Mouse (Mus musculus) liver, postnatal 0 days (tissue): ENCODE measurements around the gene Adcy6. TPM values are rescaled to one million over a fixed set of nuclear protein-coding genes. Genes with fewer than 3 reads are reported as not detected.
"Not testable (repeated sequence)": the region's sequence is repeated elsewhere in the genome, so short reads cannot be mapped to it uniquely, and the experiment has no call there.

Source experiments
- ATAC-seq: fragments of 200-750 bp; cut with Nextera tagmentation; 2 replicates; pipeline ENCODE4 v1.8.0; 2017; ENCODE audit warnings: mild to moderate bottlenecking, moderate library complexity
- DNase-seq: peaks from one replicate; pipeline ENCODE4 v3.0.0-alpha.2; 2016
- H3K27ac ChIP-seq: fragments of 300-500 bp; sonication (generic); 2 replicates; pipeline ENCODE4 v1.5.1; 2014; ENCODE audit warnings: antibody characterized with exemption, moderate library complexity, mild to moderate bottlenecking, low read depth
- H3K27me3 ChIP-seq: fragments of 300-500 bp; sonication (generic); 2 replicates; pipeline ENCODE4 v1.6.1; 2014; ENCODE audit warnings: low read length, control low read depth, mixed read lengths; ENCODE audit not compliant: insufficient read depth
- H3K36me3 ChIP-seq: fragments of 300-500 bp; sonication (generic); replicated peaks from 2 replicates; pipeline ENCODE4 v1.6.1; 2014; ENCODE audit warnings: mild to moderate bottlenecking, control low read depth, low read length, moderate library complexity, mixed read lengths; ENCODE audit not compliant: insufficient read depth
- H3K4me1 ChIP-seq: fragments of 300-500 bp; sonication (generic); 2 replicates; pipeline ENCODE4 v1.6.1; 2014; ENCODE audit warnings: antibody characterized with exemption, mild to moderate bottlenecking, control low read depth; ENCODE audit not compliant: insufficient read depth
- H3K4me2 ChIP-seq: fragments of 300-500 bp; sonication (generic); 2 replicates; pipeline ENCODE4 v1.6.1; 2014; ENCODE audit warnings: low read depth, mild to moderate bottlenecking, low read length, moderate library complexity, mixed read lengths
- H3K4me3 ChIP-seq: fragments of 300-500 bp; sonication (generic); 2 replicates; pipeline ENCODE4 v1.5.1; 2014; ENCODE audit warnings: low read depth, low read length
- H3K9ac ChIP-seq: fragments of 300-500 bp; sonication (generic); replicated peaks from 2 replicates; pipeline ENCODE4 v1.6.1; 2014; ENCODE audit warnings: mild to moderate bottlenecking, moderate library complexity
- H3K9me3 ChIP-seq: fragments of 300-500 bp; sonication (generic); 2 replicates; pipeline ENCODE4 v1.6.1; 2016; ENCODE audit warnings: mild to moderate bottlenecking, control low read depth, low read length, mixed read lengths
- CTCF ChIP-seq: sonication (generic); IDR thresholded peaks from 2 replicates; pipeline ENCODE4 v1.5.1; 2016; ENCODE audit warnings: antibody characterized with exemption, low read depth
- EP300 ChIP-seq: IDR thresholded peaks from 2 replicates; pipeline ENCODE4 v1.6.1; 2016; ENCODE audit warnings: antibody characterized with exemption, low read depth, mild to moderate bottlenecking
- WGBS: fragments of 180-500 bp; shearing (Covaris S2); extraction: QIAGEN DNeasy Blood & Tissue Kit; methylation state at CpG from one replicate; pipeline ENCODE4 v1.1.7; 2014; ENCODE audit not compliant: insufficient replicate concordance; 5-methylcytosine and 5-hydroxymethylcytosine counted together
- polyA plus RNA-seq: library from polyadenylated mRNA; unstranded; fragments of >200 nt; fragmentation: Nextera tagmentation; extraction: Ambion mirVana; gene quantifications from 2 replicates; pipeline ENCODE4 v1.2.1, GENCODE M21; 2015

Gene Adcy6
- polyA plus RNA-seq, 1 experiment from 2014 or later: 7.7 TPM

DNA sequence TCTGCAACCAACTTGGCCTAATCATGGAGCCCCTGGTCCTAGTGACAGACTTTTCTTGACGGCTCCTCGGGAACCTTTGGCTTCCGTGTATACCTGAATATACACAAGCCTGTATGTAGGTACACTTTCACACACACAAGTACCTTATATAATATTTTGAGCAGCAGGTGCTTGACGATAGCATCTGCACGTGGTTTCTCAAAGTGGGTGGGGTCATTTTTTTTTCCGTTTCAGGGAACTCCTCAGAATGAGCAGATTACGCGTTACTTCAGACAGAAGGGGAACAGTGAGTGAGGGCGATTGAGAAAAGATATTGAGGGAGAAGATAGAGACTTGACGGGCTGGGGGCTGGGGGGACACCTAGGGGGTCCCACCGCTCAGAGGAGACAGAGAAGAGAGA lies 22.1 kb downstream of the Adcy6 start:
- 55% methylated on average over 11 of the region's 11 CpGs for WGBS
- ATAC-seq (no peak), DNase-seq (peak; percentile 12)
- no peak for TF ChIP-seq CTCF
- TF ChIP-seq EP300: no peak
- no peak overlapping the region for H3K4me2 ChIP-seq
- peaks cover 17% of the 10 kb centered on the region; the same call in 1 of the 2 replicates for H3K4me1 ChIP-seq
- H3K9me3 ChIP-seq: no peaks in the 10 kb centered on the region
- H3K36me3 ChIP-seq: peaks cover 14% of the 10 kb centered on the region
- no peak overlapping the region for H3K27ac ChIP-seq
- no peak overlapping the region for H3K9ac ChIP-seq
- no peaks in the 10 kb centered on the region for H3K27me3 ChIP-seq
- H3K4me3 ChIP-seq: no peak overlapping the region

GRCm38 (mm10) chr15:98586141-98586540 lies 23.7 kb downstream of the Adcy6 start:
- TF ChIP-seq EP300: 0 out of 2 replicates have a peak, but pooled peaks have one; percentile 34
- not testable (repeated sequence) for H3K36me3 ChIP-seq, H3K4me2 ChIP-seq, H3K9me3 ChIP-seq, H3K4me3 ChIP-seq, H3K27me3 ChIP-seq, H3K9ac ChIP-seq
- peak; percentile 67 for DNase-seq
- Histone ChIP-seq H3K27ac (peak overlapping the region; percentile 37; the same call in 1 of the 2 replicates), H3K4me1 (peaks cover 17% of the 10 kb centered on the region; the same call in 1 of the 2 replicates)
- 45% methylated on average over 9 of the region's 9 CpGs for WGBS
- ATAC-seq: peak; percentile 73

GRCm38 (mm10) chr15:98585421-98585820 lies 24.5 kb downstream of the Adcy6 start:
- TF ChIP-seq CTCF: no peak
- no peak for TF ChIP-seq EP300
- whole genome bisulfite sequencing: 64% methylated on average over 7 of the region's 7 CpGs
- no peak overlapping the region; the same call in 1 of the 2 replicates for H3K9ac ChIP-seq
- peaks cover 2% of the 10 kb centered on the region; the same call in 1 of the 2 replicates for H3K36me3 ChIP-seq
- H3K9me3 ChIP-seq: no peaks in the 10 kb centered on the region
- H3K27me3 ChIP-seq: no peaks in the 10 kb centered on the region
- H3K4me1 ChIP-seq: peaks cover 17% of the 10 kb centered on the region; the same call in 1 of the 2 replicates
- no peak overlapping the region for H3K4me2 ChIP-seq
- DNase-seq (peak; percentile 12), ATAC-seq (no peak)
- H3K27ac ChIP-seq: peak overlapping the region; percentile 37; the same call in 1 of the 2 replicates
- no peak overlapping the region for H3K4me3 ChIP-seq

- DNase-seq (no peak), ATAC-seq (no peak)
- no peak overlapping the region for H3K4me3 ChIP-seq
- H3K9ac ChIP-seq: no peak overlapping the region
- no peak for TF ChIP-seq EP300
- TF ChIP-seq CTCF: no peak
- H3K9me3 ChIP-seq: no peaks in the 10 kb centered on the region
- H3K27me3 ChIP-seq: no peaks in the 10 kb centered on the region
- 82% methylated on average over 8 of the region's 8 CpGs for WGBS
- peaks cover 17% of the 10 kb centered on the region; the same call in 1 of the 2 replicates for H3K4me1 ChIP-seq
- H3K36me3 ChIP-seq: no peaks in the 10 kb centered on the region
- no peak overlapping the region for H3K27ac ChIP-seq
- H3K4me2 ChIP-seq: no peak overlapping the region
Observed at GRCm38 (mm10) chr15:98582996-98583395, 26.9 kb downstream of the Adcy6 start.

- Histone ChIP-seq H3K9me3 (no peaks in the 10 kb centered on the region), H3K36me3 (no peaks in the 10 kb centered on the region), H3K4me3 (no peak overlapping the region), H3K9ac (no peak overlapping the region), H3K27ac (no peak overlapping the region), H3K27me3 (no peaks in the 10 kb centered on the region), H3K4me1 (peaks cover 11% of the 10 kb centered on the region; the same call in 1 of the 2 replicates), H3K4me2 (no peak overlapping the region)
- TF ChIP-seq CTCF (no peak), EP300 (no peak)
- 72% methylated on average over 8 of the region's 8 CpGs for WGBS
- peak; percentile 35 for DNase-seq
- ATAC-seq: no peak
Observed at GRCm38 (mm10) chr15:98582410-98582809, 27.5 kb downstream of the Adcy6 start.

- Histone ChIP-seq H3K36me3 (no peaks in the 10 kb centered on the region), H3K4me3 (no peak overlapping the region), H3K27ac (no peak overlapping the region), H3K9me3 (no peaks in the 10 kb centered on the region), H3K27me3 (no peaks in the 10 kb centered on the region), H3K4me1 (0 out of 2 replicates have a peak, but pooled peaks cover 1% of the 10 kb centered on the region), H3K4me2 (no peak overlapping the region), H3K9ac (no peak overlapping the region)
- DNase-seq (peak; percentile 84), ATAC-seq (peak; percentile 81)
- 43% methylated on average over 5 of the region's 5 CpGs for WGBS
- TF ChIP-seq EP300 (no peak), CTCF (peak; percentile 96)
Observed at GRCm38 (mm10) chr15:98579795-98580464, 29.9 kb downstream of the Adcy6 start.
